Mouse (Mus musculus) limb, embryonic 14.5 days (tissue): Measurements from ENCODE around the gene Ntpcr. TPM values are rescaled to one million over a fixed set of nuclear protein-coding genes. Genes with fewer than 3 reads are reported as not detected.

Source experiments
- ATAC-seq: fragments of 200-750 bp; cut with Nextera tagmentation; 2 replicates; pipeline ENCODE4 v1.8.0; 2017; ENCODE audit warnings: low read depth, moderate number of reproducible peaks, moderate TSS enrichment; ENCODE audit not compliant: low FRiP score
- DNase-seq: peaks from one replicate; pipeline ENCODE4 v3.0.0-alpha.2; 2015; ENCODE audit warnings: low spot score
- H3K27ac ChIP-seq: fragments of 300-500 bp; sonication (generic); replicated peaks from 2 replicates; pipeline ENCODE4 v1.5.1; 2014; ENCODE audit warnings: low read depth, mild to moderate bottlenecking, low read length, moderate library complexity, mixed read lengths
- H3K27me3 ChIP-seq: fragments of 300-500 bp; sonication (generic); 2 replicates; pipeline ENCODE4 v1.6.1; 2014; ENCODE audit warnings: low read length, mixed read lengths; ENCODE audit not compliant: control insufficient read depth, insufficient read depth
- H3K36me3 ChIP-seq: fragments of 300-500 bp; sonication (generic); 2 replicates; pipeline ENCODE4 v1.6.1; 2014; ENCODE audit warnings: mild to moderate bottlenecking, low read length, moderate library complexity, mixed read lengths; ENCODE audit not compliant: control insufficient read depth, insufficient read depth
- H3K4me1 ChIP-seq: fragments of 300-500 bp; sonication (generic); 2 replicates; pipeline ENCODE4 v1.6.1; 2014; ENCODE audit warnings: antibody characterized with exemption, low read length, mixed read lengths; ENCODE audit not compliant: control insufficient read depth, insufficient read depth
- H3K4me2 ChIP-seq: fragments of 300-500 bp; sonication (generic); replicated peaks from 2 replicates; pipeline ENCODE4 v1.6.1; 2014; ENCODE audit warnings: low read depth, mild to moderate bottlenecking, low read length, moderate library complexity; ENCODE audit not compliant: severe bottlenecking
- H3K4me3 ChIP-seq: fragments of 300-500 bp; sonication (generic); replicated peaks from 2 replicates; pipeline ENCODE4 v1.5.1; 2014; ENCODE audit warnings: low read length
- H3K9ac ChIP-seq: fragments of 300-500 bp; sonication (generic); 2 replicates; pipeline ENCODE4 v1.6.1; 2014; ENCODE audit warnings: mild to moderate bottlenecking, low read depth, low read length, moderate library complexity; ENCODE audit not compliant: severe bottlenecking
- H3K9me3 ChIP-seq: fragments of 300-500 bp; sonication (generic); 2 replicates; pipeline ENCODE4 v1.6.1; 2016; ENCODE audit warnings: low read length; ENCODE audit not compliant: control insufficient read depth
- POLR2A ChIP-seq: fragments of 200-500 bp; IDR thresholded peaks from 2 replicates; pipeline ENCODE4 v1.8.0; 2012; ENCODE audit warnings: inconsistent platforms, mild to moderate bottlenecking, moderate library complexity, borderline replicate concordance; ENCODE audit not compliant: insufficient read depth, insufficient read length; ENCODE audit errors: extremely low read depth
- WGBS: fragments of 180-500 bp; shearing (Covaris S2); extraction: QIAGEN DNeasy Blood & Tissue Kit; methylation state at CpG from one replicate; pipeline ENCODE4 v1.1.7; 2014; 5-methylcytosine and 5-hydroxymethylcytosine counted together
- polyA plus RNA-seq, 2 experiments: library from polyadenylated mRNA; depleted of rRNA in 1 of 2; stranded (reverse) in 1 of 2; unstranded in 1 of 2; fragments of >200 nt; fragmentation: Nextera tagmentation in 1 of 2; extraction: Ambion mirVana in 1 of 2; gene quantifications; 2 replicates each; pipeline versions ENCODE4 v1.2.1 to v1.2.3; 2012 to 2014

The Ntpcr gene
- polyA plus RNA-seq, 2 experiments: 39.0 to 45.3 TPM

DNA sequence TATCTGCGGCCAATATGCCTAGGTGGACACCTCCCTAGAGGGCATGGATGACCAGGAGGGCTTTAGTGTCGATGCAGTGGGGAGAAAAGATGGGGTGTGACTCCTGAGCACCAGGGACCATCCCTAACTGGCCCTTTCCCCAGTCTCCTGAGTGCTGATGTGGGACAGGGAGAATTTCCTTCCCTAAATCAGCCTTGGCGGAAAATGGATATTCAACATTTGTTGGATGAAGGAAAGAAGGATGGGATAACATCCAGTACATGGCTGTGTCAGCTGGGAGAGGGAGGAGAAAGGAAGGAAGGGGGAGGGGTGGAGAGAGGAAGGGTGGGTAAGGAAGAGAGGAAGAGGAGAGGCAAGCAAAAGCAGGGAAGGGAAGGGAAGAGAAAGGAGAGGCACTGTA lies 38.8 kb upstream of the Ntpcr start:
- no peak for ATAC-seq
- WGBS: 77% methylated on average over 3 of the region's 3 CpGs

DNA sequence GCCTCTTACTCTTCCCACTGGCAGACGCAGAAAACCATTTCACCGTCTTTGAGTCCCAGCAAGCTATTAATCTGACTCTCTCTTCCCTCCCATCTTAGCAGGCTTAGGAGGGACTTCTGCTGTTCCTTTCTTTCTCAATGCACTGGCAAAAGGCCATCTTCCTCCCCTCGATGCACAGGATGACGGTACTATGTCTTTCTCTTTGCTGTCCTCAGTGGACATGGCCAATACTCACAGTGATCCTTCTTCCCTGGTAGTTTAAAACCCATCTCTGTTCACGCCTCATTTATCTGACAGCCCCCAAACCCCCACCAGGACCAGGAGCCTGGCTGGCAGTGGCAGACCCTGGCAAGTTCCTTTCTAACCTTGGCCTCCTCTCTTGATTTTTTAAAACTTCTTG lies 37.3 kb upstream of the Ntpcr start:
- no peaks in the 10 kb centered on the region for H3K36me3 ChIP-seq
- ATAC-seq: no peak
- H3K4me3 ChIP-seq: no peak overlapping the region
- WGBS: 74% methylated on average over 5 of the region's 5 CpGs
- no peaks in the 10 kb centered on the region for H3K9me3 ChIP-seq
- no peak for TF ChIP-seq POLR2A
- DNase-seq: peak; percentile 16
- H3K4me2 ChIP-seq: no peak overlapping the region
- H3K4me1 ChIP-seq: no peaks in the 10 kb centered on the region
- H3K27me3 ChIP-seq: no peaks in the 10 kb centered on the region
- no peak overlapping the region for H3K27ac ChIP-seq
- no peak overlapping the region for H3K9ac ChIP-seq

More for the DNA sequence above, 38.8 kb upstream of the Ntpcr start:
- Histone ChIP-seq H3K9me3 (no peaks in the 10 kb centered on the region), H3K36me3 (no peaks in the 10 kb centered on the region), H3K4me1 (peaks cover 6% of the 10 kb centered on the region), H3K4me3 (no peak overlapping the region), H3K27ac (no peak overlapping the region), H3K9ac (no peak overlapping the region), H3K27me3 (no peaks in the 10 kb centered on the region), H3K4me2 (no peak overlapping the region)
- DNase-seq: no peak
- TF ChIP-seq POLR2A: no peak

GRCm38 (mm10) chr8:125693197-125693596 lies 36.6 kb upstream of the Ntpcr start:
- Histone ChIP-seq H3K27me3 (no peaks in the 10 kb centered on the region), H3K36me3 (no peaks in the 10 kb centered on the region), H3K27ac (no peak overlapping the region), H3K9me3 (0 out of 2 replicates have a peak, but pooled peaks cover 1% of the 10 kb centered on the region), H3K9ac (no peak overlapping the region), H3K4me2 (no peak overlapping the region), H3K4me1 (no peaks in the 10 kb centered on the region), H3K4me3 (no peak overlapping the region)
- TF ChIP-seq POLR2A: no peak
- ATAC-seq (no peak), DNase-seq (no peak)
- WGBS: 85% methylated on average over 3 of the region's 3 CpGs

DNA sequence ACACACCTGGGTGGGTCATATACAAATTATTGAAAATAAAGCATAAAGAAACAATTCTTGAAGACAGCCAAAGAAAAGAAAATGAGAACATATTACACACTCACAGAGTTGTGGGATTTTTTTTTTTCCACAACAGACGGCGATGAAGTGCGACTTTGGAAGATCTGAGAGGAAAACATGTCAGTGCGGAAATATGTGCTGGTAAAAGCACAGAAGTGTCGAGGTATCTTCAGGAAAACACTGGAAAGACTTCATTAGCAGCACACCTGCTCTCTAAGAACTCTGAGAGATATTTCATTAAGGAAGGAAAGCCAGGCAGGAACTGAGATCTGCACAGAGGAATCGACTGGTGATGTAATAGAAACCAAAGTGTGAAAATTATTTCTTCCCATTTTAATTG lies 33.8 kb upstream of the Ntpcr start:
- Histone ChIP-seq H3K27ac (no peak overlapping the region), H3K27me3 (no peaks in the 10 kb centered on the region), H3K4me2 (no peak overlapping the region), H3K4me1 (no peaks in the 10 kb centered on the region), H3K4me3 (no peak overlapping the region), H3K36me3 (no peaks in the 10 kb centered on the region), H3K9me3 (0 out of 2 replicates have a peak, but pooled peaks cover 7% of the 10 kb centered on the region), H3K9ac (no peak overlapping the region)
- DNase-seq (no peak), ATAC-seq (no peak)
- TF ChIP-seq POLR2A: no peak
- 79% methylated on average over 6 of the region's 6 CpGs for WGBS

DNA sequence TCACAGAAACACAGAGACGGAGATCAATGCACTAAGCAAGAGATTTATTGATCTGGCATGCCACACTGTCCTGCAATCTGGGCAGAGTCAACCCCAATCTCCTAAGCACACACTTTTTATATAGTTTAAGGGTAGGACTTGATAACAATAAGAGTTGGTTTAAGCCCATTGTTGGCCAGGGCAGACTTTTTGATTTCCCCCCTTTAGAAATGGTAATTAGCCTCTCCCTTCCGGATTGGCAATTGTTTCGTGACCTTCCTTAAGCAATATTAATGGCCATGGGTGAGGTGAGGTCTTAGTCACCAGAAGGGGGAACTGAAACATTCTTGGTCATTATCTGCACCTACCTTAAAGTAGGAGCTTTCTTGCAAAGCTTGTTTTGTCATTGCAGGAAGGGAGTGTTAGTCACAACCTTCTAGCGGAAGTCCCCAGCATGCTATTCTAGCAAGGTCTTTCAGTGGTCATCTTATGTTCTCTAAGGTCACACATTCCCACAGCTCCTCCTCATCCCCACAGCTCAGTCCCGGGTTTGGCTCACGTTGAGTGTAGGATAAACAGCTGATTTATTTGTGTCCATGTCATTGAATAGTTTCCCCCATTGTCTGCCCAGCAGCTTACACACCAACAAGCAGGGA lies 30.3 kb upstream of the Ntpcr start:
- Histone ChIP-seq H3K36me3 (no peaks in the 10 kb centered on the region), H3K4me2 (no peak overlapping the region), H3K4me3 (no peak overlapping the region), H3K4me1 (no peaks in the 10 kb centered on the region), H3K27ac (no peak overlapping the region), H3K9ac (no peak overlapping the region), H3K9me3 (0 out of 2 replicates have a peak, but pooled peaks cover 7% of the 10 kb centered on the region), H3K27me3 (no peaks in the 10 kb centered on the region)
- 83% methylated on average over 6 of the region's 6 CpGs for WGBS
- no peak for TF ChIP-seq POLR2A
- DNase-seq (no peak), ATAC-seq (no peak)
